Mouse (Mus musculus): ENCODE measurements around the gene Snrpb2. TPM values are rescaled to one million over a fixed set of nuclear protein-coding genes. Genes with fewer than 3 reads are reported as not detected.

The Snrpb2 gene
- polyA plus RNA-seq, 1 experiment from 2014 or later: 49.9 TPM

GRCm38 (mm10) chr2:143035086-143035593, 27.7 kb upstream of the Snrpb2 start:
- H3K4me2 ChIP-seq: no peak overlapping the region
- no peak overlapping the region for H3K27ac ChIP-seq (ENCODE audit: poor library complexity, severe bottlenecking)
- no peak for ATAC-seq (ENCODE audit: insufficient number of reproducible peaks, low FRiP score)
- no peaks in the 10 kb centered on the region for H3K9me3 ChIP-seq (replicated peaks)
- no peaks in the 10 kb centered on the region for H3K27me3 ChIP-seq (replicated peaks)
- H3K4me3 ChIP-seq: no peak overlapping the region
- no peak overlapping the region for H3K9ac ChIP-seq
- H3K36me3 ChIP-seq: no peaks in the 10 kb centered on the region
- WGBS: 77% methylated on average over 10 of the region's 10 CpGs
- no peaks in the 10 kb centered on the region for H3K4me1 ChIP-seq (replicated peaks)

GRCm38 (mm10) chr2:143041596-143041995, 21.2 kb upstream of the Snrpb2 start:
- H3K9me3 ChIP-seq (replicated peaks): no peaks in the 10 kb centered on the region
- H3K27me3 ChIP-seq (replicated peaks): no peaks in the 10 kb centered on the region
- no peaks in the 10 kb centered on the region for H3K4me1 ChIP-seq (replicated peaks)
- H3K9ac ChIP-seq: no peak overlapping the region
- no peak overlapping the region for H3K4me2 ChIP-seq
- H3K36me3 ChIP-seq: no peaks in the 10 kb centered on the region
- H3K4me3 ChIP-seq: no peak overlapping the region
- no peak for ATAC-seq (ENCODE audit: insufficient number of reproducible peaks, low FRiP score)
- 88% methylated on average over 1 of the region's 1 CpGs for WGBS
- H3K27ac ChIP-seq (ENCODE audit: poor library complexity, severe bottlenecking): no peak overlapping the region

GRCm38 (mm10) chr2:143055251-143055650, 7.6 kb upstream of the Snrpb2 start:
- no peaks in the 10 kb centered on the region for H3K4me1 ChIP-seq (replicated peaks)
- no peaks in the 10 kb centered on the region for H3K36me3 ChIP-seq
- no peak overlapping the region for H3K27ac ChIP-seq (ENCODE audit: poor library complexity, severe bottlenecking)
- H3K9me3 ChIP-seq (replicated peaks): no peaks in the 10 kb centered on the region
- no peak overlapping the region for H3K9ac ChIP-seq
- no peaks in the 10 kb centered on the region for H3K27me3 ChIP-seq (replicated peaks)
- no peak for ATAC-seq (ENCODE audit: insufficient number of reproducible peaks, low FRiP score)
- no peak overlapping the region for H3K4me2 ChIP-seq
- H3K4me3 ChIP-seq: no peak overlapping the region

DNA sequence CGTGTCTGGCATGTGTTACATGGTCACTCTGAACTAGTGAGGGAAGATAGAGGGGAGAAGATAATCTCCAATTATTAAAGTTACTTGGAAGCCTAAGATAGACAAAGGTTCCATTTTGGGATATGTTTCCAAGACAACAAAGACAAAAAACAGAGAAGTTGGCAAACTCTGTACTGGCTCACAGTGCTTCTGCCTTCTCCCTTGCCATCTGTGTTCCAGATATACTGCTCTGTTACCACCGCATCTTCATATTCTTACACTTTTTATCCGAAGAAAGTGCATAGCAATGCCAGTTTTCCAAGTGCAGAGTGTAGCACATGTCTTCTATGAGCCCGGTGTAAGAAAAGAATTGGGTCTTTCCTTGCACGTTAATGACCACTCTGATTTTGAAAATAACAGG, 6.1 kb upstream of the Snrpb2 start:
- 70% methylated on average over 5 of the region's 5 CpGs for WGBS
- no peak for ATAC-seq (ENCODE audit: insufficient number of reproducible peaks, low FRiP score)
- H3K36me3 ChIP-seq: no peaks in the 10 kb centered on the region
- no peaks in the 10 kb centered on the region for H3K27me3 ChIP-seq (replicated peaks)
- no peaks in the 10 kb centered on the region for H3K9me3 ChIP-seq (replicated peaks)
- H3K27ac ChIP-seq (ENCODE audit: poor library complexity, severe bottlenecking): no peak overlapping the region
- H3K4me3 ChIP-seq: no peak overlapping the region
- H3K4me2 ChIP-seq: no peak overlapping the region
- H3K9ac ChIP-seq: no peak overlapping the region
- H3K4me1 ChIP-seq (replicated peaks): no peaks in the 10 kb centered on the region

DNA sequence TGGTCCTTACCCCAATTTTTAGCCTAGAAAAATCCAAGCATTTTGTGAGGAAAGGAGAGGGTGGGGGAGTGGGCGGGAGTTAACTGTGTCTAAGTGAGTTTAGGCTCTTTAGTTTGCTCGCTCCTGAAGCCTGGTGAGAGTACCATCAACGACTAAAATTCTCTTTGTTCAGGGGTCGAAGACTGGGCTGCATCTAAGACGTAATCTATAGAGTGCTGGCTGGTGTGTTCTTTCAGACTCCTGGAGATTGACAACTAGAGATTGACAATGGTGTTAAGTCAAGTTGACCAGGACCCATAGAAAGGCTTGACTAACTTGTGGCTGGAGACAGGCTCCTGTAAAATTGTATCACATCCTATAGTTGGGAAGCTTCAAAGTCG, 417 bp upstream of the Snrpb2 start:
- H3K4me1 ChIP-seq (replicated peaks): peaks cover 3% of the 10 kb centered on the region
- H3K4me3 ChIP-seq: peak overlapping the region; percentile 100
- H3K36me3 ChIP-seq: peaks cover 23% of the 10 kb centered on the region
- no peak; the same call in 1 of the 2 replicates for ATAC-seq (ENCODE audit: insufficient number of reproducible peaks, low FRiP score)
- no peaks in the 10 kb centered on the region for H3K9me3 ChIP-seq (replicated peaks)
- H3K9ac ChIP-seq: no peak overlapping the region
- no peaks in the 10 kb centered on the region for H3K27me3 ChIP-seq (replicated peaks)
- 45% methylated on average over 6 of the region's 6 CpGs for WGBS
- peak overlapping the region; percentile 71 for H3K4me2 ChIP-seq
- H3K27ac ChIP-seq (ENCODE audit: poor library complexity, severe bottlenecking): no peak overlapping the region

DNA sequence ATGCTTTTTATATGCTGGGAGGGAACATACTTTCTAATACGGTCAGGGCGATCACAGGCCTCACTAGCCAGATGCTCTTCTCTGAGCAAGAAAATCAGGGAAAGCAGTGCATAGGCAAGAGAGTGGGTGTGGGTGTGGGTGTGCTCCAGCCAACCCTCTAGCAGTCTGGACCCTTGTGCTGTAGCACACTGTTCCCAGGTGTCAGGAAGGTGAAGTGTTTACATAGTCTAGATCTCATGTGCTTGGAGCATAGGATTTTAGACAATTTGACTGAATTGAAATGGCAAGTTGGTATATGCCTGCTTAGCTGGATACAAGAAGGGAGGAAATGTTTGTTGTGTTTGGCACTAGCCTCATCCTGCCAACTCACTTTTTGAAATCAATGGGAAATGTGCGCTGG, 3.1 kb downstream of the Snrpb2 start:
- H3K4me2 ChIP-seq: no peak overlapping the region
- no peak for ATAC-seq (ENCODE audit: insufficient number of reproducible peaks, low FRiP score)
- H3K4me1 ChIP-seq (replicated peaks): peaks cover 3% of the 10 kb centered on the region
- H3K27ac ChIP-seq (ENCODE audit: poor library complexity, severe bottlenecking): 0 out of 2 replicates have a peak overlapping the region, but pooled peaks have one; percentile 38
- H3K4me3 ChIP-seq: no peak overlapping the region
- no peaks in the 10 kb centered on the region for H3K27me3 ChIP-seq (replicated peaks)
- H3K9ac ChIP-seq: no peak overlapping the region
- peaks cover 44% of the 10 kb centered on the region for H3K36me3 ChIP-seq
- no peaks in the 10 kb centered on the region for H3K9me3 ChIP-seq (replicated peaks)
- WGBS: 79% methylated on average over 3 of the region's 3 CpGs

- H3K27me3 ChIP-seq (replicated peaks): no peaks in the 10 kb centered on the region
- 0 out of 2 replicates have a peak, but pooled peaks cover 6% of the 10 kb centered on the region for H3K4me1 ChIP-seq (replicated peaks)
- H3K4me2 ChIP-seq: no peak within 1 kb of the TSS
- H3K36me3 ChIP-seq: no peaks in the 10 kb centered on the region
- H3K9me3 ChIP-seq (replicated peaks): no peaks in the 10 kb centered on the region
- no peak within 1 kb of the TSS for H3K27ac ChIP-seq (ENCODE audit: poor library complexity, severe bottlenecking)
- ATAC-seq (ENCODE audit: insufficient number of reproducible peaks, low FRiP score): no peak
- no peak within 1 kb of the TSS for H3K4me3 ChIP-seq
- H3K9ac ChIP-seq: no peak within 1 kb of the TSS
- WGBS: 62% methylated on average over 8 of the region's 8 CpGs
Observed at GRCm38 (mm10) chr2:143078198-143078851, 15.5 kb downstream of the Snrpb2 start, which contains the start of gene Otor. Gene Otor (plus strand): TSS chr2:143078473.

- peak overlapping the region; percentile 31 for H3K27ac ChIP-seq (ENCODE audit: poor library complexity, severe bottlenecking)
- no peaks in the 10 kb centered on the region for H3K36me3 ChIP-seq
- 40% methylated on average over 3 of the region's 3 CpGs for WGBS
- no peak overlapping the region for H3K4me3 ChIP-seq
- peak overlapping the region; percentile 24; the same call in 1 of the 2 replicates for H3K4me2 ChIP-seq
- no peaks in the 10 kb centered on the region for H3K27me3 ChIP-seq (replicated peaks)
- no peaks in the 10 kb centered on the region for H3K9me3 ChIP-seq (replicated peaks)
- H3K9ac ChIP-seq: no peak overlapping the region
- 0 out of 2 replicates have a peak, but pooled peaks have one; percentile 52 for ATAC-seq (ENCODE audit: insufficient number of reproducible peaks, low FRiP score)
- 0 out of 2 replicates have a peak, but pooled peaks cover 6% of the 10 kb centered on the region for H3K4me1 ChIP-seq (replicated peaks)
Observed at GRCm38 (mm10) chr2:143081693-143082092, 18.9 kb downstream of the Snrpb2 start.

GRCm38 (mm10) chr2:143084852-143085397, 22.1 kb downstream of the Snrpb2 start:
- Histone ChIP-seq H3K4me1 (replicated peaks) (no peaks in the 10 kb centered on the region), H3K9ac (no peak overlapping the region), H3K9me3 (replicated peaks) (no peaks in the 10 kb centered on the region), H3K27me3 (replicated peaks) (no peaks in the 10 kb centered on the region), H3K27ac (ENCODE audit: poor library complexity, severe bottlenecking) (no peak overlapping the region), H3K36me3 (no peaks in the 10 kb centered on the region), H3K4me2 (no peak overlapping the region), H3K4me3 (no peak overlapping the region)
- ATAC-seq (ENCODE audit: insufficient number of reproducible peaks, low FRiP score): no peak
- WGBS: 70% methylated on average over 2 of the region's 2 CpGs

DNA sequence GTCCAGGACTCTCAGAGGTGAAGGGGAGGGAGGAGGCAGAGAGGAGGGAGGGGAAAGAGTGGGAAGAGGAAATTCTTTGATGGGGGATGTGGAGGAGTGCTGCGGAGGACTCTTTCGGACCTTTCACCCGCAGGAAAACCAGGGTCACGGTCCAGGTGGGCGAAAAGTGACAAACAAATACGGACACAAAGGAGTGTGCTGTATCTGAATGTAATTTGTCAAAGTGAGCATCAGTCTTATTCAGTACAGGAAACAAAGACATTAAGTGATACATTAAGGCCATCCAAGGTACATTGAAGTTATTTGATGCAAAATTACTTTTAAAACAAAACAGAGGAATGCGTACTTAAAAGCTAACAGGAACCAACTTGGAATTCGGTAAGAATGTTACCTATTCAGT, 27.0 kb downstream of the Snrpb2 start:
- Histone ChIP-seq H3K36me3 (no peaks in the 10 kb centered on the region), H3K27ac (ENCODE audit: poor library complexity, severe bottlenecking) (no peak overlapping the region), H3K9ac (no peak overlapping the region), H3K4me1 (replicated peaks) (no peaks in the 10 kb centered on the region), H3K27me3 (replicated peaks) (peaks cover 4% of the 10 kb centered on the region; the same call in 1 of the 2 replicates), H3K4me2 (no peak overlapping the region), H3K4me3 (no peak overlapping the region), H3K9me3 (replicated peaks) (no peaks in the 10 kb centered on the region)
- ATAC-seq (ENCODE audit: insufficient number of reproducible peaks, low FRiP score): no peak
- WGBS: 77% methylated on average over 8 of the region's 8 CpGs

DNA sequence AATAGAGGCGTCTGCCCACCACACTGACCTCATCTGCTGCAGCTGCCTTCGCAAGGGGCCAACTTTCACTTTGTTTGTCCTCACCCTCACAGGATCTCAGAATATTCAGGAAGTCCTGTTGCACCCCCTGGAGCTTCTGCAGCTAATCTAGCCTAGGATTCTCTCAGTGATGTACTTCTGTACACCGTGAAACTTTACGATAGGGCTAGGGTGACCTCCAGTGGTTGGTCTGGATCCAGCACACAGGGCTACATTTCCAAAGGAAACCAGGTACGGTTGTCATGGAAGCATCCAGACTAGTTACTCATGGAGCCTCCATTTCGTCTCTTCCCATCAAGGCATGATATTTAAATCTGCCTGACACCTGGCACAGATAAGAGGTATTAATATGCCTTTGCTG, 30.9 kb downstream of the Snrpb2 start:
- Histone ChIP-seq H3K4me1 (replicated peaks) (no peaks in the 10 kb centered on the region), H3K27me3 (replicated peaks) (peaks cover 4% of the 10 kb centered on the region; the same call in 1 of the 2 replicates), H3K4me3 (no peak overlapping the region), H3K9ac (no peak overlapping the region), H3K9me3 (replicated peaks) (no peaks in the 10 kb centered on the region), H3K4me2 (no peak overlapping the region), H3K27ac (ENCODE audit: poor library complexity, severe bottlenecking) (no peak overlapping the region), H3K36me3 (no peaks in the 10 kb centered on the region)
- 27% methylated on average over 6 of the region's 6 CpGs for WGBS
- peak; percentile 68; the same call in 1 of the 2 replicates for ATAC-seq (ENCODE audit: insufficient number of reproducible peaks, low FRiP score)
